Comparison of ENCODE assay signal across 8 mouse cellular contexts in genomic region chr5:130255017-130255720, GRCm38 (mm10). TPM values are rescaled to one million over a fixed set of nuclear protein-coding genes. Genes with fewer than 3 reads are reported as not detected.
DNase-seq lines count a peak whose midpoint lies in the region; ATAC-seq lines count a peak whose summit lies in the region.

TSS of gene Sbds (minus strand) at chr5:130255530.
TSS of gene Tyw1 (plus strand) at chr5:130255619.

- H3K27ac ChIP-seq in heart, embryonic 10.5 days, result peak within 1 kb of the TSS; percentile 89
- H3K27ac ChIP-seq in kidney, embryonic 15.5 days, result peak within 1 kb of the TSS; percentile 85

- no peaks in the 10 kb centered on the region for H3K27me3 ChIP-seq in heart, embryonic 10.5 days (ENCODE audit: insufficient read depth, poor library complexity, severe bottlenecking)
- H3K27me3 ChIP-seq in kidney, embryonic 15.5 days, result no peaks in the 10 kb centered on the region

- peak; percentile 96 to 97 for DNase-seq in B cell, adult 2 months
- DNase-seq in brain, adult 2 months (ENCODE audit: low read depth, low spot score), result peak; percentile 100
- peak; percentile 99 for DNase-seq in heart, embryonic 10.5 days (ENCODE audit: low spot score)
- DNase-seq in liver, result peak; percentile 99
- DNase-seq in spleen, postnatal 4 days (ENCODE audit: low spot score in 2 of 2), result peak; percentile 97 to 98

- peak within 1 kb of the TSS; percentile 85 for H3K9ac ChIP-seq in kidney, embryonic 15.5 days

- under 1% methylated on average over 52 of the region's 52 CpGs for WGBS in heart, embryonic 10.5 days
- under 1% methylated on average over 52 of the region's 52 CpGs for WGBS in kidney, embryonic 15.5 days

- peaks cover 35% of the 10 kb centered on the region for H3K36me3 ChIP-seq in heart, embryonic 10.5 days
- H3K36me3 ChIP-seq in kidney, embryonic 15.5 days, result peaks cover 41% of the 10 kb centered on the region

- peaks cover 14% of the 10 kb centered on the region; the same call in 1 of the 2 replicates for H3K4me1 ChIP-seq in heart, embryonic 10.5 days
- H3K4me1 ChIP-seq in kidney, embryonic 15.5 days, result peaks cover 25% of the 10 kb centered on the region

- peak within 1 kb of the TSS; percentile 82 for H3K4me3 ChIP-seq in heart, embryonic 10.5 days
- H3K4me3 ChIP-seq in kidney, embryonic 15.5 days (replicated peaks), result peak within 1 kb of the TSS; percentile 81

- peak; percentile 87 for ATAC-seq in erythroblast, adult 5-6 weeks (replicated peaks; ENCODE audit: low FRiP score, poor library complexity, severe bottlenecking)
- ATAC-seq in kidney, embryonic 15.5 days (replicated peaks; ENCODE audit: low FRiP score), result peak; percentile 88
- ATAC-seq in monocyte, adult 5-6 weeks (replicated peaks; ENCODE audit: insufficient number of reproducible peaks, low FRiP score, low TSS enrichment, poor library complexity, severe bottlenecking), result peak; percentile 87

- H3K4me2 ChIP-seq in kidney, embryonic 15.5 days, result peak within 1 kb of the TSS; percentile 69

- H3K9me3 ChIP-seq in heart, embryonic 10.5 days, result no peaks in the 10 kb centered on the region
- H3K9me3 ChIP-seq in kidney, embryonic 15.5 days (replicated peaks), result no peaks in the 10 kb centered on the region

RNA-seq across cellular contexts. Expression of gene Sbds, which starts in this region (rescaled TPM):
- 16.7 and 22.1 TPM in 2 replicates for total RNA-seq in erythroblast, adult 5-6 weeks (2015; ENCODE audit: low replicate concordance)
- total RNA-seq in erythroblast, adult 5-6 weeks (2017; ENCODE audit: low replicate concordance), result 46.2 and 73.7 TPM in 2 replicates
- polyA plus RNA-seq in heart, embryonic 10.5 days (2016; fragmentation: Nextera tagmentation; extraction: Ambion mirVana), result 64.9 and 74.8 TPM in 2 replicates
- 73.4 and 75.3 TPM in 2 replicates for polyA plus RNA-seq in kidney, embryonic 15.5 days (2015; fragmentation: Nextera tagmentation; extraction: Ambion mirVana)
- total RNA-seq in monocyte, adult 5-6 weeks (2017), result 123 to 159 TPM (median 156 TPM) in 3 replicates

RNA-seq across cellular contexts. Expression of gene Tyw1, which starts in this region (rescaled TPM):
- 2.9 and 5.6 TPM in 2 replicates for total RNA-seq in erythroblast, adult 5-6 weeks (2015; ENCODE audit: low replicate concordance)
- 9.2 and 9.8 TPM in 2 replicates for total RNA-seq in erythroblast, adult 5-6 weeks (2017; ENCODE audit: low replicate concordance)
- polyA plus RNA-seq in heart, embryonic 10.5 days (2016; fragmentation: Nextera tagmentation; extraction: Ambion mirVana), result 25.2 and 26.1 TPM in 2 replicates
- polyA plus RNA-seq in kidney, embryonic 15.5 days (2015; fragmentation: Nextera tagmentation; extraction: Ambion mirVana), result 28.0 TPM in 2 replicates
- total RNA-seq in monocyte, adult 5-6 weeks (2017), result 16.3 to 34.8 TPM (median 16.7 TPM) in 3 replicates

Comparison
In these comparisons a context has a peak if more than half of its experiments do, and no peak if none do; other contexts are left out.
1. Peak in every context shown above with its lines: DNase-seq, ATAC-seq, H3K4me3 ChIP-seq and H3K27ac ChIP-seq.